Mouse (Mus musculus) heart, embryonic 12.5 days (tissue): ENCODE measurements around the gene Prss30. TPM values are rescaled to one million over a fixed set of nuclear protein-coding genes. Genes with fewer than 3 reads are reported as not detected.

Experiments
- ATAC-seq: fragments of 200-750 bp; cut with Nextera tagmentation; 2 replicates; pipeline ENCODE4 v1.8.0; 2017; ENCODE audit warnings: moderate TSS enrichment, moderate library complexity; ENCODE audit not compliant: insufficient number of reproducible peaks, low FRiP score
- H3K27ac ChIP-seq: fragments of 300-500 bp; sonication (generic); 2 replicates; pipeline ENCODE4 v1.5.1; 2016; ENCODE audit warnings: mild to moderate bottlenecking, moderate library complexity; ENCODE audit not compliant: poor library complexity, severe bottlenecking
- H3K27me3 ChIP-seq: fragments of 300-500 bp; sonication (generic); replicated peaks from 2 replicates; pipeline ENCODE4 v1.6.1; 2016; ENCODE audit warnings: mild to moderate bottlenecking, moderate library complexity
- H3K36me3 ChIP-seq: fragments of 300-500 bp; sonication (generic); 2 replicates; pipeline ENCODE4 v1.6.1; 2016; ENCODE audit warnings: mild to moderate bottlenecking, moderate library complexity
- H3K4me1 ChIP-seq: fragments of 300-500 bp; sonication (generic); replicated peaks from 2 replicates; pipeline ENCODE4 v1.6.1; 2016; ENCODE audit warnings: mild to moderate bottlenecking
- H3K4me2 ChIP-seq: fragments of 300-500 bp; sonication (generic); 2 replicates; pipeline ENCODE4 v1.6.1; 2016; ENCODE audit warnings: mild to moderate bottlenecking, moderate library complexity
- H3K4me3 ChIP-seq: fragments of 300-500 bp; sonication (generic); 2 replicates; pipeline ENCODE4 v1.5.1; 2016; ENCODE audit warnings: mild to moderate bottlenecking
- H3K9ac ChIP-seq: fragments of 300-500 bp; sonication (generic); 2 replicates; pipeline ENCODE4 v1.6.1; 2016; ENCODE audit warnings: mild to moderate bottlenecking, moderate library complexity
- H3K9me3 ChIP-seq: fragments of 300-500 bp; sonication (generic); replicated peaks from 2 replicates; pipeline ENCODE4 v1.6.1; 2016; ENCODE audit warnings: mild to moderate bottlenecking, moderate library complexity
- WGBS: fragments of 180-500 bp; shearing (Covaris S2); methylation state at CpG from one replicate; pipeline ENCODE4 v1.1.7; 2016; 5-methylcytosine and 5-hydroxymethylcytosine counted together
- polyA plus RNA-seq: library from polyadenylated mRNA; unstranded; fragments of >200 nt; fragmentation: Nextera tagmentation; extraction: Ambion mirVana; gene quantifications from 2 replicates; pipeline ENCODE4 v1.2.1, GENCODE M21; 2016

The Prss30 gene
- polyA plus RNA-seq, 1 experiment from 2014 or later, result not detected

GRCm38 (mm10) chr17:24005049-24005448 lies 24.7 kb upstream of the Prss30 start:
- H3K4me3 ChIP-seq, result no peak overlapping the region
- H3K27ac ChIP-seq, result no peak overlapping the region
- ATAC-seq, result no peak
- peaks cover 8% of the 10 kb centered on the region for H3K4me1 ChIP-seq
- no peaks in the 10 kb centered on the region; the same call in 1 of the 2 replicates for H3K9me3 ChIP-seq
- no peak overlapping the region for H3K4me2 ChIP-seq
- WGBS, result 84% methylated on average over 3 of the region's 3 CpGs
- 0 out of 2 replicates have a peak, but pooled peaks cover 6% of the 10 kb centered on the region for H3K27me3 ChIP-seq
- H3K36me3 ChIP-seq, result no peaks in the 10 kb centered on the region
- no peak overlapping the region for H3K9ac ChIP-seq

DNA sequence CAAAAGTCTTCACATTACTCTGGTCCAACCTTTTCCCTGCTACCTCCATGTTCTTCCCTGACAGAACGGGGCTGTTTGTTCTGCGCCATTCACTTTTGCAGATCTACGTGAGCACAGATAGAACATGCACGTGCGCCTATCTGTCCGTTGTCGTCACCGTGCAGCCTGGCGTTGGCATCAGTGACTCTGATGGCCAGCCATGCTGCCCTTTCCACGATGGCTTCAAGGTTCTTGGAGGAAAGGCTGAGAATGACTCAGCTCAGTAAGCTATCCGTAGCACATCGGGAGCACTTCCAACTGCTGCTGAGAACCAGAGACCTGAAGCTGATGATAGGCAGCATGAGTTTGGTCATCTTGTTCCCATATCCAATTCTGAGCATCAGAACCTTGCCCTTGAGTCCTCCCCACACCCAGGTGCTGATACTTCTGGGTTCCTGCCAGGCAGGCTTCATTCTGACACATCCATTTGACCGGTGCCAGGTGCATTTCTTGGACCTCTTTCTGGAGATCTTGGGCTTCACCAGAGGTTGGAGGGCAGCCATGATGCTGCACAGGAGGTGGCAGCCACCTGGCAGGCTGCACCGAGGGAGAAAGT lies 23.8 kb upstream of the Prss30 start:
- H3K4me3 ChIP-seq, result no peak overlapping the region
- H3K4me1 ChIP-seq, result peaks cover 17% of the 10 kb centered on the region
- no peaks in the 10 kb centered on the region for H3K36me3 ChIP-seq
- H3K9ac ChIP-seq, result no peak overlapping the region
- WGBS, result 82% methylated on average over 14 of the region's 14 CpGs
- no peak overlapping the region for H3K4me2 ChIP-seq
- no peaks in the 10 kb centered on the region; the same call in 1 of the 2 replicates for H3K9me3 ChIP-seq
- no peak overlapping the region for H3K27ac ChIP-seq
- no peak for ATAC-seq
- H3K27me3 ChIP-seq, result 0 out of 2 replicates have a peak, but pooled peaks cover 6% of the 10 kb centered on the region

- Histone ChIP-seq H3K36me3 (no peaks in the 10 kb centered on the region), H3K9ac (no peak overlapping the region), H3K27me3 (peaks cover 25% of the 10 kb centered on the region; the same call in 1 of the 2 replicates), H3K4me1 (peaks cover 17% of the 10 kb centered on the region), H3K9me3 (no peaks in the 10 kb centered on the region; the same call in 1 of the 2 replicates), H3K27ac (no peak overlapping the region), H3K4me3 (no peak overlapping the region), H3K4me2 (no peak overlapping the region)
- ATAC-seq, result peak; percentile 33; the same call in 1 of the 2 replicates
- 9% methylated on average over 5 of the region's 5 CpGs for WGBS
These were observed 20.0 kb upstream of the Prss30 start for GRCm38 (mm10) chr17:24000404-24000803.

DNA sequence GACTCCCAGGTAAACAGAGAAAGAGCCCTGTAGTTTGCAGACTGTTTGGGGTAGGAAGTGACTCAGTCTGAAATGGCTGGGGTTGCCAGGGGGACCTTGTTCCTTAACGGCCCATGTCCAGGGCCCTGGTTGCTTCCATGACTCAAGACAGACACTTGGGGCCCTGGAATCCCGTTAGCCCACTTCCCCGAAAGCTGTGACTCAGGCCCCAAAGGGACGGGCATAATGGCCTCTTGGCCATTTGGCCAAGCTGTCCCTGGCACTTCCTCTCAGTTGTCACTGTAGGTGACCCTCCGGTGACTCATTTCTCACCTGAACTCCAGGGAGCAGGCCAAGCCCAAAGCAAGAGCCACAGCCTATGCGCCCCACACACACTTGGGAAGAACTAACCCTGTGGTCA lies 18.0 kb upstream of the Prss30 start:
- 47% methylated on average over 6 of the region's 6 CpGs for WGBS

GRCm38 (mm10) chr17:23997901-23998300 lies 17.5 kb upstream of the Prss30 start, which contains the start of gene Prss22:
Prss22 (minus strand) TSS chr17:23998100.
- no peak within 1 kb of the TSS for H3K27ac ChIP-seq
- H3K4me1 ChIP-seq, result peaks cover 22% of the 10 kb centered on the region
- 56% methylated on average over 2 of the region's 2 CpGs for WGBS
- no peak within 1 kb of the TSS for H3K4me2 ChIP-seq
- no peaks in the 10 kb centered on the region for H3K9me3 ChIP-seq
- H3K36me3 ChIP-seq, result no peaks in the 10 kb centered on the region
- H3K9ac ChIP-seq, result no peak within 1 kb of the TSS
- H3K27me3 ChIP-seq, result peaks cover 39% of the 10 kb centered on the region
- ATAC-seq, result no peak
- no peak within 1 kb of the TSS for H3K4me3 ChIP-seq

More for the DNA sequence above, 18.0 kb upstream of the Prss30 start:
- no peak overlapping the region for H3K4me2 ChIP-seq
- H3K27ac ChIP-seq, result no peak overlapping the region
- no peak overlapping the region for H3K4me3 ChIP-seq
- no peak for ATAC-seq
- no peaks in the 10 kb centered on the region for H3K9me3 ChIP-seq
- no peaks in the 10 kb centered on the region for H3K36me3 ChIP-seq
- peaks cover 39% of the 10 kb centered on the region for H3K27me3 ChIP-seq
- peaks cover 19% of the 10 kb centered on the region for H3K4me1 ChIP-seq
- no peak overlapping the region for H3K9ac ChIP-seq

DNA sequence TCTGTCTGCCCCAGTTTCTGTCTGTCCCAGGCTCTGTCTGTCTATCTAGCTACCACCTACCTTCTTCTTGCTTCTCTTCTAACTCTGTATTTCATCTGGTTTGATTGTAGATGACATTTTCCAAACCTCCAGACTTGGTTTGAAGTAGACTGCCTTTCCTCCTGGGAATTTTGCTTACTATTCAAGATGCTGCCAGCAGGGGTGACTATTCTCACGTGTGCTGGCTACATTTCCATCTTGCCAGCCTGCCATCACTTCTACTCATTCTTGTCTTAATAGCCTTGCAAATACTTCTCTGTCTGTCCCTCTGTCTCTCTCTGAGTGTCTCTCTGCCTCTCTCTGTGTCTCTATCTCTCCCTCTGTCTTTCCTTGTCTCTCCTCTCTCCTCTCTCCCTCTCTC lies 15.1 kb upstream of the Prss30 start:
- H3K9ac ChIP-seq, result no peak overlapping the region
- H3K27me3 ChIP-seq, result peaks cover 39% of the 10 kb centered on the region
- peaks cover 17% of the 10 kb centered on the region for H3K4me1 ChIP-seq
- no peaks in the 10 kb centered on the region for H3K36me3 ChIP-seq
- H3K27ac ChIP-seq, result no peak overlapping the region
- H3K4me3 ChIP-seq, result no peak overlapping the region
- ATAC-seq, result no peak
- H3K4me2 ChIP-seq, result no peak overlapping the region
- 25% methylated on average over 1 of the region's 1 CpGs for WGBS
- no peaks in the 10 kb centered on the region for H3K9me3 ChIP-seq

GRCm38 (mm10) chr17:23994667-23995066 lies 14.3 kb upstream of the Prss30 start:
- H3K4me3 ChIP-seq, result no peak overlapping the region
- no peak overlapping the region for H3K27ac ChIP-seq
- WGBS, result 74% methylated on average over 7 of the region's 7 CpGs
- no peak overlapping the region for H3K4me2 ChIP-seq
- peaks cover 42% of the 10 kb centered on the region for H3K27me3 ChIP-seq
- no peak for ATAC-seq
- H3K4me1 ChIP-seq, result peaks cover 10% of the 10 kb centered on the region; the same call in 1 of the 2 replicates
- no peaks in the 10 kb centered on the region for H3K9me3 ChIP-seq
- H3K36me3 ChIP-seq, result no peaks in the 10 kb centered on the region
- no peak overlapping the region for H3K9ac ChIP-seq

- Histone ChIP-seq H3K4me3 (peak overlapping the region; percentile 21; the same call in 1 of the 2 replicates), H3K9ac (0 out of 2 replicates have a peak overlapping the region, but pooled peaks have one; percentile 25), H3K27ac (no peak overlapping the region), H3K9me3 (no peaks in the 10 kb centered on the region), H3K36me3 (no peaks in the 10 kb centered on the region), H3K4me2 (peak overlapping the region; percentile 61), H3K4me1 (0 out of 2 replicates have a peak, but pooled peaks cover 5% of the 10 kb centered on the region), H3K27me3 (peaks cover 42% of the 10 kb centered on the region)
- 8% methylated on average over 31 of the region's 31 CpGs for WGBS
- peak; percentile 70; the same call in 1 of the 2 replicates for ATAC-seq
These were observed 13.4 kb upstream of the Prss30 start for GRCm38 (mm10) chr17:23993559-23994428.

DNA sequence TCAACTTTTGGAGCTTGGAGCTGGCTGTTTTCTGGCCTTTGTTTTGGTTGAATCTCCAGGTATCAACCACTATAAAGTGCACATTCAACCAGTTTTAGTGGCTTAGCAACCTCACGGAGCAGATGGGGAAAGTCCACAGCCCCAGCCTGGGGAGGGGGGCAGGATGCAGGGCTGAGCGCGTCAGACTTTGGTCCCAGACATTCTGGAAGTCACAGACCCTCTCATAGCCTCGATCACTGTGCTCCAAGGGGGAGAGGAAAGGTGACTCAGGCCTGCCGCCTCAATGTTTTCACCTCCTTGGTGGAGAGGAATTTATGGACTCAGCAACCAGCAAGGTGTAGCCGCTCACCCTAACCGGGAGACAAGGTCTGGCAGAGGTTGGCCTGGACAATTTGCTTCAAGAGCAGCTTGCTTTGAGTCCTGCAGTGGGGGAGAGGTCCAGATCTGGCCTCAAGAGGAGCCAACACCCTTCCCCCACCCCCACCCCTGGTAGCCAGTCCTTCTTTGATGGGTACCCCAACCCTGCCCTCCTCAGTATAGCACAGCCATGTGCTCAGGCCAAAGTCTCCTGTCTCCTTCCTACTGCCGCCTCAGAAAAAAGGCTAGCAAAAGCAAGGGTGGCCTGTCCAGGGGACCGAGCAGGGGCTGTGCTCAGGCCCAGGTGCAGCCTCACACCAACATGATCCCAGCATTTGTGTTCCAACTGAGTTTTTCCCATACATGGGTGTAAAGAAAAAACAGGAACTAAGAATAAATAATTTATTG lies 12.6 kb upstream of the Prss30 start:
- H3K27me3 ChIP-seq, result peaks cover 45% of the 10 kb centered on the region
- no peak overlapping the region for H3K4me3 ChIP-seq
- WGBS, result 61% methylated on average over 9 of the region's 9 CpGs
- peak overlapping the region; percentile 61 for H3K4me2 ChIP-seq
- H3K9ac ChIP-seq, result peak overlapping the region; percentile 25; the same call in 1 of the 2 replicates
- no peak overlapping the region for H3K27ac ChIP-seq
- no peaks in the 10 kb centered on the region for H3K36me3 ChIP-seq
- no peaks in the 10 kb centered on the region for H3K9me3 ChIP-seq
- ATAC-seq, result peak; percentile 47; the same call in 1 of the 2 replicates
- 0 out of 2 replicates have a peak, but pooled peaks cover 5% of the 10 kb centered on the region for H3K4me1 ChIP-seq

GRCm38 (mm10) chr17:23989802-23990201 lies 9.4 kb upstream of the Prss30 start:
- no peak for ATAC-seq
- 28% methylated on average over 2 of the region's 2 CpGs for WGBS
- no peaks in the 10 kb centered on the region for H3K9me3 ChIP-seq

More at GRCm38 (mm10) chr17:23989802-23990201, 9.4 kb upstream of the Prss30 start:
- Histone ChIP-seq H3K36me3 (no peaks in the 10 kb centered on the region), H3K4me1 (0 out of 2 replicates have a peak, but pooled peaks cover 5% of the 10 kb centered on the region), H3K27ac (no peak overlapping the region), H3K4me3 (no peak overlapping the region), H3K9ac (no peak overlapping the region), H3K4me2 (no peak overlapping the region), H3K27me3 (peaks cover 29% of the 10 kb centered on the region)
